Mouse (Mus musculus) liver, embryonic 14.5 days (tissue): ENCODE measurements around the gene Btbd18.

ENCODE experiments used
- CTCF ChIP-seq: IDR thresholded peaks from 2 replicates; pipeline ENCODE4 v1.5.1; 2016; ENCODE audit warnings: antibody characterized with exemption, low read depth, control low read depth
- EP300 ChIP-seq: IDR thresholded peaks from 2 replicates; pipeline ENCODE4 v1.6.1; 2016; ENCODE audit warnings: antibody characterized with exemption, low read depth

- no peak for TF ChIP-seq CTCF
- TF ChIP-seq EP300: no peak
These were observed 39.1 kb upstream of the Btbd18 start for GRCm38 (mm10) chr2:84619646-84620340.
